Mouse (Mus musculus): ENCODE results near the gene Fxyd6. TPM values are rescaled to one million over a fixed set of nuclear protein-coding genes. Genes with fewer than 3 reads are reported as not detected.

The Fxyd6 gene
- polyA plus RNA-seq, 3 experiments from 2014 or later: 1.6 TPM; not detected in 2

Other genes starting within 250 kb of the Fxyd6 start
- gene Scn4b, start 231.8 kb upstream of the Fxyd6 start, polyA plus RNA-seq (2017; shearing (Covaris generic)): not detected
- 1 to 10 TPM; 2.7 to 4.2 (median 4.1) TPM for gene BC049352, start 188.2 kb upstream of the Fxyd6 start, polyA plus RNA-seq (2017; shearing (Covaris generic))
- gene Tmprss4, start 166.1 kb upstream of the Fxyd6 start, polyA plus RNA-seq (2017; shearing (Covaris generic)): not detected
- 10 to 100 TPM; 38.3 to 56.0 (median 48.7) TPM for gene Il10ra, start 101.0 kb upstream of the Fxyd6 start, polyA plus RNA-seq (2017; shearing (Covaris generic))
- gene Tmprss13, start 51.1 kb upstream of the Fxyd6 start, polyA plus RNA-seq (2017; shearing (Covaris generic)): 10 to 100 TPM in 1 of 3 experiments, 1 to 10 TPM in 2; 1.3 to 22.8 (median 2.5) TPM
- gene Fxyd2, start 29.5 kb downstream of the Fxyd6 start, polyA plus RNA-seq (2017; shearing (Covaris generic)): 1 to 10 TPM in 1 of 3 experiments, not detected in 2; 2.4 TPM
- not detected for gene Dscaml1, start 56.4 kb downstream of the Fxyd6 start, polyA plus RNA-seq (2017; shearing (Covaris generic))